Mouse (Mus musculus) liver, embryonic 12.5 days (tissue): ENCODE measurements around the gene Stim2. TPM values are rescaled to one million over a fixed set of nuclear protein-coding genes. Genes with fewer than 3 reads are reported as not detected.

Source experiments
- ATAC-seq: fragments of 200-750 bp; cut with Nextera tagmentation; 2 replicates; pipeline ENCODE4 v1.8.0; 2017; ENCODE audit warnings: moderate number of reproducible peaks, mild to moderate bottlenecking, moderate library complexity
- H3K27ac ChIP-seq: fragments of 300-500 bp; sonication (generic); 2 replicates; pipeline ENCODE4 v1.5.1; 2016; ENCODE audit warnings: mild to moderate bottlenecking
- H3K27me3 ChIP-seq: fragments of 300-500 bp; sonication (generic); replicated peaks from 2 replicates; pipeline ENCODE4 v1.6.1; 2016; ENCODE audit warnings: mild to moderate bottlenecking, moderate library complexity
- H3K36me3 ChIP-seq: fragments of 300-500 bp; sonication (generic); 2 replicates; pipeline ENCODE4 v1.6.1; 2016; ENCODE audit warnings: mild to moderate bottlenecking, moderate library complexity
- H3K4me1 ChIP-seq: fragments of 300-500 bp; sonication (generic); 2 replicates; pipeline ENCODE4 v1.6.1; 2016
- H3K4me2 ChIP-seq: fragments of 300-500 bp; sonication (generic); 2 replicates; pipeline ENCODE4 v1.6.1; 2016; ENCODE audit warnings: mild to moderate bottlenecking, moderate library complexity
- H3K4me3 ChIP-seq: fragments of 300-500 bp; sonication (generic); 2 replicates; pipeline ENCODE4 v1.5.1; 2016; ENCODE audit warnings: mild to moderate bottlenecking, moderate library complexity
- H3K9ac ChIP-seq: fragments of 300-500 bp; sonication (generic); 2 replicates; pipeline ENCODE4 v1.6.1; 2016; ENCODE audit warnings: mild to moderate bottlenecking, moderate library complexity
- H3K9me3 ChIP-seq: fragments of 300-500 bp; sonication (generic); replicated peaks from 2 replicates; pipeline ENCODE4 v1.6.1; 2016; ENCODE audit warnings: mild to moderate bottlenecking, moderate library complexity
- WGBS: fragments of 180-500 bp; shearing (Covaris S2); methylation state at CpG from one replicate; pipeline ENCODE4 v1.1.7; 2016; ENCODE audit not compliant: insufficient replicate concordance; 5-methylcytosine and 5-hydroxymethylcytosine counted together
- polyA plus RNA-seq: library from polyadenylated mRNA; unstranded; fragments of >200 nt; fragmentation: Nextera tagmentation; extraction: Ambion mirVana; gene quantifications from 2 replicates; pipeline ENCODE4 v1.2.1, GENCODE M21; 2016

Stim2 gene
- polyA plus RNA-seq, 1 experiment from 2014 or later = 9.1 TPM

DNA sequence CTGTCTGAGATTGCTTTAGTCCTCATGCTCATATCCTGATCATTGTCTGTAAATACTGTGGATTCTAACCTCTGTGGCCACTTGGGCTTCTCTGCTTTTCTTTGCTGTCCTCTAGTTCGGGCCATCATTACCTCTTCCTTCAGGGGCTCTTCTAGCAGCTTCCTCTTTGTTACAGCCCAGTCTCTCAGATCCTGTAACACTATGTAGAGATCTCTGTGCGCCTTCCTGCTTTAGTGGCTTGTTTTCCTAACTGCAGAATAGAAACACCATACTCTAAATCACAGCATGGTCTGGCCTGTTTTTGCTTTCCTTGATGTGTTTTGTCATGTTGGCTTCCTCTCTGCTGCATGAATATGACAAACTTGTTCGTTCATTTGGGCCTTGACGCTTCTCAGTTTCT is 21.2 kb downstream of the Stim2 start:
- WGBS = 56% methylated on average over 4 of the region's 4 CpGs
- no peak overlapping the region for H3K4me3 ChIP-seq
- H3K9ac ChIP-seq = no peak overlapping the region
- no peaks in the 10 kb centered on the region for H3K9me3 ChIP-seq
- no peak for ATAC-seq
- no peak overlapping the region for H3K4me2 ChIP-seq
- no peak overlapping the region for H3K27ac ChIP-seq
- H3K4me1 ChIP-seq = 0 out of 2 replicates have a peak, but pooled peaks cover under 1% of the 10 kb centered on the region
- no peaks in the 10 kb centered on the region for H3K27me3 ChIP-seq
- H3K36me3 ChIP-seq = no peaks in the 10 kb centered on the region

DNA sequence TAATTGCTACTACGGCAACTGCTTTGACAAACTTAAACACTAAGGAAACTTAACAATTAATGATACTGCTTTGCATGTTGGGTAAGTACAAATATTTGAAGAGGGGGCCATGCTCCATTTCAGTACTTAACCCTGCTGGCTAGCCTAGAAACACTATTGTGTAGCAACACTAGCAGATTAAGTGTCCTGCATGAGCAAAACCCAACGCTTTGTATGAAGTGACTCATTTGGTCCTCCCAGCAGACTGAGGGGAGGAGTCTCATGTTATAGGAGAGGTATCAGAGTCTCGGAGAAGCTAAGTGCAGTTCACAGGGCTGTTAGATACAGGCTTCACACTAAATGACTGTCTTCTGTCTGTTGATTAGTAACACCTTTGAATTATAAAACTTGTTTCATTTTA is 26.3 kb downstream of the Stim2 start:
- 58% methylated on average over 3 of the region's 3 CpGs for WGBS
- H3K27ac ChIP-seq = no peak overlapping the region
- H3K4me3 ChIP-seq = no peak overlapping the region
- ATAC-seq = no peak
- H3K4me1 ChIP-seq = peaks cover 8% of the 10 kb centered on the region; the same call in 1 of the 2 replicates
- H3K36me3 ChIP-seq = no peaks in the 10 kb centered on the region
- no peaks in the 10 kb centered on the region for H3K27me3 ChIP-seq
- H3K9ac ChIP-seq = no peak overlapping the region
- H3K4me2 ChIP-seq = no peak overlapping the region
- no peaks in the 10 kb centered on the region for H3K9me3 ChIP-seq

DNA sequence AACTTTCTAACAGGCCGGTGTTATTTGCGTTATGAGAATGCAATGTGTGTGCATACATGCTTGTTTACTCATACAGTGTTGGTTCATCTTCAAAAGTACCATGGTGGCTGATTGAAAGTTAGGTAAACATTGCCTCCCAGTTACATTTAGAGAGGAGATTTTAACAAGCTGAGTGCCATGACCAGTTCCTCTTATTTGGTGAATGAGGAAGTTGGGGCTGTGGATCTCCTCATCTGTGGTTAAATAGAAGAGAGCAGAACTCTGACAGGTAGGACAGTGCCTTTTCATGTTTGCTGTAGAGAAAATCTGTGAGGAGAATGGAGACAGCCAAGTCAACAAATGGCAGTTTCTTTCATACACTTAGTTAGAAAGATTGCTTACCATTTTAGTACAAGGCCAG is 27.3 kb downstream of the Stim2 start:
- no peaks in the 10 kb centered on the region for H3K9me3 ChIP-seq
- no peak for ATAC-seq
- no peak overlapping the region for H3K4me2 ChIP-seq
- no peak overlapping the region for H3K4me3 ChIP-seq
- H3K27ac ChIP-seq = no peak overlapping the region
- no peaks in the 10 kb centered on the region for H3K27me3 ChIP-seq
- peaks cover 8% of the 10 kb centered on the region; the same call in 1 of the 2 replicates for H3K4me1 ChIP-seq
- WGBS = 71% methylated on average over 2 of the region's 2 CpGs
- no peaks in the 10 kb centered on the region for H3K36me3 ChIP-seq
- no peak overlapping the region for H3K9ac ChIP-seq

DNA sequence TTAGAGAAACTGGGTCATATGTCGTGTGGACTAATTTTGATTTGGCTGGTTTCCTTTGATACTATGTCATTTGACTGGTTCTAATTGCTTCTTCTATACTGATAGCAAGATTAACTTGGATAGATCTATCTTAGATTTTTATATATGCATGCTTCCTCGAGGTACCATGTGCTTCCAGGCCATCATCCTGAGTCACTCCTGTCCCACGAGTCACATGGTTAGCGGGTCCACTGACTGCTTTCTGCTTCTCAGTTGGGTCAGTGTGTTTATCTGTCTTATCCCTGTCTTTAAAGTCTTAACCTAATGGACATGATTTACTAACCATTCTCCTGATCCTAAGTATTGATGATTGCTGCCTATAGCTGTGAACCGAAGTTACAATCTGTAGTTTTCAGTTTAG is 34.9 kb downstream of the Stim2 start:
- no peak overlapping the region for H3K4me3 ChIP-seq
- H3K4me1 ChIP-seq = peaks cover 6% of the 10 kb centered on the region; the same call in 1 of the 2 replicates
- H3K4me2 ChIP-seq = no peak overlapping the region
- H3K9me3 ChIP-seq = no peaks in the 10 kb centered on the region
- no peak overlapping the region for H3K27ac ChIP-seq
- H3K27me3 ChIP-seq = no peaks in the 10 kb centered on the region
- 72% methylated on average over 5 of the region's 5 CpGs for WGBS
- H3K9ac ChIP-seq = no peak overlapping the region
- no peak for ATAC-seq
- H3K36me3 ChIP-seq = no peaks in the 10 kb centered on the region

DNA sequence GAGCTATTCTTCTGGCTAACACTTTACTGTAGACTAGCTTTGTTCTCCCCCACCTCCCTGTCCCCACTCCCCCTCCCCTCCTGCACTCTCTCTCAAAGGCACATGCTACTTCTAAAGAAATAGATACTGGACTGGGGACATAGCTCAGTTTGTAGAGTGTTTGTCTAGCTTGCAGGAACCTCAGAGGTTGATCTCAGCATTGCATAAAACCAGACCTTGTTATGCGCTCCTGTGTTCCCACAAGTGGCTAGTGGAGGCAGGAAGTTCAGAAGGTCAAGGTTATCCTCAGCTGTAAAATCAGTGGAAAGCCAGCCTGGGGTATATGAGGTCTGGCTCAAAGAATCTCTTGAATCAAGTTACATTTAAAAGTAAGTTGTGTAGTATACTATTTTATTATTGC is 36.4 kb downstream of the Stim2 start:
- ATAC-seq = no peak
- peaks cover 11% of the 10 kb centered on the region; the same call in 1 of the 2 replicates for H3K4me1 ChIP-seq
- no peak overlapping the region for H3K4me3 ChIP-seq
- WGBS = 56% methylated on average over 1 of the region's 1 CpGs
- no peaks in the 10 kb centered on the region for H3K36me3 ChIP-seq
- H3K9me3 ChIP-seq = no peaks in the 10 kb centered on the region
- no peak overlapping the region for H3K9ac ChIP-seq
- H3K4me2 ChIP-seq = no peak overlapping the region
- H3K27me3 ChIP-seq = no peaks in the 10 kb centered on the region
- H3K27ac ChIP-seq = no peak overlapping the region

DNA sequence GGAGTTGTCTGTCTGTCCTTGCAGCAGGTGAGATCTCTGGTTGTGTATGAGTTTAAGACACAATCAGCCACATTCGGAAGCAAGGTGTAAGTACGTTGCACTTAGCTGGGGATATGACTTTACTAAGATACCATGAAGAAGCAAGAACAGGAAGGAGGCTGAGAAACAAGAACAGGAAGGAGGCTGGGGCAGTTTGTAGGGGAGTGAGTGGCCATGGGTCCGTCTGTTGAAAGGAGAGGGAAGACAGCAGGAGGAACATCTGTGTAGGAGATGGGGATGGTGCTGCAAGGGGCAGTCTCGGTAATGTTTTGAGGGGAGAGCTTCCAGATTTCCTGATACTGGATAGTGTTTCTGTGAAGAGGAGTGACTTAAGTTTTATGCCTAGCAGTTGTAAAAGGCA is 40.3 kb downstream of the Stim2 start:
- Histone ChIP-seq H3K4me2 (no peak overlapping the region), H3K36me3 (no peaks in the 10 kb centered on the region), H3K4me1 (peaks cover 22% of the 10 kb centered on the region), H3K4me3 (no peak overlapping the region), H3K27ac (no peak overlapping the region), H3K27me3 (no peaks in the 10 kb centered on the region), H3K9ac (no peak overlapping the region), H3K9me3 (no peaks in the 10 kb centered on the region)
- WGBS = 37% methylated on average over 4 of the region's 4 CpGs
- ATAC-seq = no peak

DNA sequence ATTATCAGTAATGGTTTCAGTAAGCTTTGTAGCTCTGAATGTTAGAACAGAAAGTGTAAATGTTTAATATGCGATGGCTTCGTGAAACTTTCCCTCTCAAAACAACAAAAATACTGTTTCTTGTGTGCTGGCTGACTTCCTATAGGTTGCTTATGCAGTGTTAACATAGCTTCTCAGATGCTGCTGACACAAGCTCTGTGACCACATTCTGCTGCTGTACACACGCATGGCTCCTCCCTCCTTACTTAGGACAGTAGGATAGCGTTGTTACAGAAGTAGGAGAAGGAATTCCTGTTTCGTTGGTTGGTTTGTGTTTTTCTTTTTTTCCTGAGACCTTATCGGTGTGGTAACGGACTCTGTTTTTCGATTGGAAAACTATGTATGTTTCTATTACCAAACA is 42.2 kb downstream of the Stim2 start:
- 69% methylated on average over 8 of the region's 8 CpGs for WGBS
- H3K4me1 ChIP-seq = peaks cover 35% of the 10 kb centered on the region
- H3K27ac ChIP-seq = no peak overlapping the region
- H3K9me3 ChIP-seq = no peaks in the 10 kb centered on the region
- no peaks in the 10 kb centered on the region for H3K27me3 ChIP-seq
- no peak overlapping the region for H3K9ac ChIP-seq
- H3K4me2 ChIP-seq = no peak overlapping the region
- no peak overlapping the region for H3K4me3 ChIP-seq
- no peaks in the 10 kb centered on the region for H3K36me3 ChIP-seq
- ATAC-seq = no peak

DNA sequence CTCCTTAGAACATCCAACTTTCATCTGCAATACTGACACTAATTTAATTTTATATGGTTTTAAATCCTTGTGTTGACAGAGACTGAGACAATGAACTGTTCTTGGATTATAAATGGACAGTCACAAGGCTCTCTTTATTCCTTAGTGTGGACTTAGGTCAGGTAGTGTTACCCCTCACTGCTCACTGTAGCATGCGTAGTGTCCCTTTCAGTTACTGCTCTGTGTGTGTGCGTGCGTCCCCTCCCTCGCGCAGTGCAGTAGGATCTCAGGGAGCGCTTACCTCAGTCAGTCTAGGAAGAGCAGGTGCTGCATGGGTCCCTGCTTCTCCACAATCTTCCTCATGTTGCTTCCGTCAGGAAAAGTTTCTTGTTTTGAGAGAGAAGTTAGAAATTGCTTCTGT is 43.7 kb downstream of the Stim2 start:
- no peak overlapping the region for H3K4me2 ChIP-seq
- no peak overlapping the region for H3K4me3 ChIP-seq
- no peaks in the 10 kb centered on the region for H3K36me3 ChIP-seq
- no peaks in the 10 kb centered on the region for H3K27me3 ChIP-seq
- no peak overlapping the region for H3K27ac ChIP-seq
- ATAC-seq = no peak
- H3K9ac ChIP-seq = no peak overlapping the region
- H3K4me1 ChIP-seq = peaks cover 45% of the 10 kb centered on the region
- H3K9me3 ChIP-seq = no peaks in the 10 kb centered on the region
- WGBS = 84% methylated on average over 7 of the region's 7 CpGs

DNA sequence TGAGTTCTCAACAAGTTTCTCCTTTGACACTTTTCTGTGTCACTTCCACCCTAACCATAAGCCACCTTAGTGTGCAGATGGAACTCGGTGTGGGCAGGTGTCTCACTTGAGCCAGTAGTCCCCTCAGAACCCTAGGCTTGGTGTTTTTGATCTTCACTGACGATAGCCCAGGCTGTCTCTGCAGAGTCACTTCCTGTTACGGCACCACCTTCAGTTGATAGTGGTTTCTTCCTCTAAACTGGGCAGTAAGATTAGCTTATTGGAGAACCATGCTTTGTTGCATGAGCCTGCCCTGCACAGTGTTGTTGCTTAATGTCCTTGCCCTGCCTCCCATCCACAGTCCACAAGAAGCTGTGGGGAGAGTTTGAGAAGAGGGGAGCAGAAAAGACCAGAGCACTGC is 47.2 kb downstream of the Stim2 start:
- Histone ChIP-seq H3K36me3 (no peaks in the 10 kb centered on the region), H3K27ac (peak overlapping the region; percentile 57; the same call in 1 of the 2 replicates), H3K9ac (no peak overlapping the region), H3K4me3 (no peak overlapping the region), H3K4me2 (peak overlapping the region; percentile 25), H3K9me3 (no peaks in the 10 kb centered on the region), H3K4me1 (peaks cover 47% of the 10 kb centered on the region), H3K27me3 (no peaks in the 10 kb centered on the region)
- peak; percentile 71 for ATAC-seq
- 22% methylated on average over 3 of the region's 3 CpGs for WGBS

DNA sequence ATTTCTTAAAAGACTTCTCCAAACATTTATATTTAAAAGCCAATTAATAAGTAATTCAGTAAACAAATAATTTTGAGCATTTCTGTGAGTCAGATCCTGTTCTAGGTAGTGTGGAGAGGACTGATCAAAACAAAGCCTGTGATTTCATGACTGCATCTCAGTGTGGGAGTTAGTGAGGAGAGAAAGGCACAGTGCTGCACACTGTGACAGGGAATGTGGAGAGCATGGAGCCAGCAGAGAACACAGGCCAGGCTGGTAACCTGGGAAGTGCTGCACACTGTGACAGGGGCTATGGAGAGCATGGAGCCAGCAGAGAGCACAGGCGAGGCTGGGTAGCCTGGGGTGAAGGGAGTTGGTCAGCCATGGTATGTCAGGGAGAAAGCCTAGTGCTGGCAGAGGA is 48.1 kb downstream of the Stim2 start:
- no peak for ATAC-seq
- H3K27ac ChIP-seq = no peak overlapping the region
- H3K4me2 ChIP-seq = no peak overlapping the region
- no peaks in the 10 kb centered on the region for H3K27me3 ChIP-seq
- no peaks in the 10 kb centered on the region for H3K9me3 ChIP-seq
- H3K9ac ChIP-seq = no peak overlapping the region
- no peaks in the 10 kb centered on the region for H3K36me3 ChIP-seq
- WGBS = 65% methylated on average over 1 of the region's 1 CpGs
- H3K4me3 ChIP-seq = no peak overlapping the region
- H3K4me1 ChIP-seq = peaks cover 48% of the 10 kb centered on the region

DNA sequence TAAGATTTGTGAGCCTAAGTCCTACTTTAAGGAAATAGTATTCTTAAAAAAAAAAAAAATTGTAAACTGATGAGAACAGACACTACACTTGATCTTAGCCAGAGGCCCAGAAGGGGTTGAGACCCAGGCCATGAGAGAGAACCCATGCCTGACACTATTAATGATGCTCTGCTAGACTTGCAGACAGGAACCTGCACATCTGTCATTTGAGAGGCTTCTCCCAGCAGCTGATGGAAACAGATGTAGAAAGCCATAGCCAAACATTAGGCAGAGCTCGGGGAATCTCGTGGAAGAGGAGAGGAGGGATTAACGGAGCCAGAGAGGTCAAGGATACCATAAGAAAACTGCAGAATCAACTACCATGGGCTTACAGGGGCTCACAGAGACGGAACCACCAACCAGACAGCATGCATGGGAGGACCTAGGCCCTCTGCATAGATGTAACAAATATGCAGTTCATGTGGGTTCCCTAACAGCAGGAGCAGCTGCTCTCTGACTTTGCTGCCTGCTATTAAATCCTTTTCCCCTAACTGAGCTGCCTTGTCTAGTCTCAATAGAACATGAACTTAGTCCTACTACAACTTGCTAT is 50.9 kb downstream of the Stim2 start:
- no peaks in the 10 kb centered on the region for H3K27me3 ChIP-seq
- peaks cover 5% of the 10 kb centered on the region; the same call in 1 of the 2 replicates for H3K36me3 ChIP-seq
- no peak overlapping the region for H3K27ac ChIP-seq
- H3K9ac ChIP-seq = no peak overlapping the region
- H3K4me3 ChIP-seq = no peak overlapping the region
- H3K4me2 ChIP-seq = no peak overlapping the region
- no peak for ATAC-seq
- H3K9me3 ChIP-seq = no peaks in the 10 kb centered on the region
- WGBS = 74% methylated on average over 4 of the region's 4 CpGs
- H3K4me1 ChIP-seq = peaks cover 36% of the 10 kb centered on the region

DNA sequence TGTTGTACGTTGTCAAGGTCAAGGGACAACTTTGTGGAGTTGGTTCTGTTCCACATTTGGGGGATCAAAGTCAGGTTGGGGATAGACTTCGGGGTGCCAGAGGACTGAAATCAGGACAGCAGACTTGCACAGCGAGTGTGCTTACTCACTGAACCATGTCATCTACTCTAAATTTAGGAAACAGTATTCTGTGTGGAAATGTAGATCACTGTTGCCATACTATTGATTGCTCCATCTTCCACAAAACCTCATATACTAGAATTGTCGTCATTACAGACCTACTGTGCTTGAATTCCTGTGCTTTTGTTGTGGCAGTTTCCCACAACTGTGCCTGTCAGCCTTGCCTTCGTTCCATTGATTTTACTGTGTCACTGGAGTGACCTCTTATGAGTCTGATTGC is 51.6 kb downstream of the Stim2 start:
- Histone ChIP-seq H3K36me3 (peaks cover 5% of the 10 kb centered on the region; the same call in 1 of the 2 replicates), H3K27me3 (no peaks in the 10 kb centered on the region), H3K9me3 (no peaks in the 10 kb centered on the region), H3K4me3 (no peak overlapping the region), H3K4me1 (peaks cover 29% of the 10 kb centered on the region), H3K4me2 (no peak overlapping the region), H3K9ac (no peak overlapping the region), H3K27ac (no peak overlapping the region)
- no peak for ATAC-seq
- WGBS = 75% methylated on average over 5 of the region's 5 CpGs

DNA sequence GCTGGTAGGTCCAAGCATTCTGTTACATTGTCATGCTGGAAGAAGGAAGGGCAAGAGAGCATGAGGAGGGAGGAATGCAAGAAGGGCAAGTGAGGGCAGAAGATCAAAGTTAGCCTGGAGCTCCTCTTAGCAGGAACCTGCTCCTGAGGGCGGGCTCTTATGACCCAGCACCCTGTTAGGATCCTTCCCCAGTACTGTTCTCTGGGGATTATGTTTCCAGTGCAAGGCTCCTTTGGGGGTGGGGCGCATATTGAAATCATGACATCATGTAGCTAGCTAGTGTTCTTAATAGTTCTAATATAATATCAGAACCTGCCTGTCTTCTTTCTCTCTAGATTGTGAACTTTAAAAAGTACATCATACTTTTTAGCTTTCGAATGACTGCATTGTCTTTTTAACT is 52.8 kb downstream of the Stim2 start:
- no peak for ATAC-seq
- Histone ChIP-seq H3K9ac (no peak overlapping the region), H3K4me1 (peaks cover 18% of the 10 kb centered on the region), H3K27me3 (no peaks in the 10 kb centered on the region), H3K4me2 (no peak overlapping the region), H3K36me3 (peaks cover 5% of the 10 kb centered on the region; the same call in 1 of the 2 replicates), H3K4me3 (no peak overlapping the region), H3K27ac (no peak overlapping the region), H3K9me3 (no peaks in the 10 kb centered on the region)
- 73% methylated on average over 3 of the region's 3 CpGs for WGBS
